Mouse (Mus musculus) left cerebral cortex, postnatal 14 days (tissue): ENCODE results near the gene Fahd2a. TPM values are rescaled to one million over a fixed set of nuclear protein-coding genes. Genes with fewer than 3 reads are reported as not detected.

Source experiments
- DNase-seq, 2 experiments: peaks; one replicate each; pipeline ENCODE4 v3.0.0; 2021 to 2022; ENCODE audit warnings: low spot score in 2 of 2, mixed read lengths in 1 of 2
- intact Hi-C: fragments of 180-260 bp; cut with DNase I; formaldehyde crosslinking; loops from one replicate; pipeline ENCODE4 v1.15.1; 2025
- long read RNA-seq, 2 experiments: library from polyadenylated mRNA; stranded (forward); transcript quantifications; one replicate each; pipeline ENCODE4 v2.0.0; 2021
- total RNA-seq, 2 experiments: library from RNA; stranded (reverse); gene quantifications; 2 replicates each; pipeline ENCODE4 v1.2.3; 2021

Gene Fahd2a
- 10 to 100 TPM; 16.7 to 17.6 TPM for total RNA-seq
- long read RNA-seq, experiment 1, transcript Fahd2a-201 (8 exons, 1,211 nt): major isoform, 17 of 19 reads
- long read RNA-seq, experiment 1, partial matches to known transcripts: 0 of 19 reads
- long read RNA-seq, experiment 1, other reads (novel, unspliced or antisense): 1 of 19 reads
- long read RNA-seq, experiment 2, transcript Fahd2a-201 (8 exons, 1,211 nt): major isoform, 7 of 13 reads
- long read RNA-seq, experiment 2, partial matches to known transcripts: 2 of 13 reads
- long read RNA-seq, experiment 2, other reads (novel, unspliced or antisense): 3 of 13 reads

- peak; percentile 84 to 88 for DNase-seq
- intact Hi-C loops: no loop called here
Observed at GRCm38 (mm10) chr2:127444055-127444789, at the start of gene Fahd2a. Gene Fahd2a, minus strand, starts transcription at chr2:127444565.

- DNase-seq: peak in 1 of 2 experiments; percentile 51
- intact Hi-C loops: no loop called here
Observed at GRCm38 (mm10) chr2:127484476-127485170, 40.3 kb upstream of the Fahd2a start.

DNA sequence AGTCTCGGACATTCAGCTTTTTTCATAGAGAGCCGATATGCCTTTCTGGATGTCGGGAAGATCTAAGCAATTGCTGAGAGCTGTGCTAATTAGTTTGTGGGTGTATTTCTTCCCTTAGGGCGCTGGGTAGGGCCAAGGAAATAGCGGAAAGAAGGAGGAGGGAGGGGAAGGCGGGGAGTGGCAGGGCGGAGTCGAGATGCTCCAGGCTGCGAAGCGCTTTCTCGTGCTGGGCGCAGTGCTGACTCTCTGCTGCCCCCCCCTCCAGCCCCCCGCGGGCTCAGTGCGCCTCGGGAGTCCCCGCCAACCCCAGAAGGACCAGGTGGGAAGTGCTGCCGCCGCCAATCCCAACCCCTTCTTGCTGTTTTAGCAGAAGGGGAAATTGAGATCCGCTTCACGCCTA lies 38.6 kb upstream of the Fahd2a start:
- intact Hi-C loops: no loop called here
- DNase-seq: no peak

DNA sequence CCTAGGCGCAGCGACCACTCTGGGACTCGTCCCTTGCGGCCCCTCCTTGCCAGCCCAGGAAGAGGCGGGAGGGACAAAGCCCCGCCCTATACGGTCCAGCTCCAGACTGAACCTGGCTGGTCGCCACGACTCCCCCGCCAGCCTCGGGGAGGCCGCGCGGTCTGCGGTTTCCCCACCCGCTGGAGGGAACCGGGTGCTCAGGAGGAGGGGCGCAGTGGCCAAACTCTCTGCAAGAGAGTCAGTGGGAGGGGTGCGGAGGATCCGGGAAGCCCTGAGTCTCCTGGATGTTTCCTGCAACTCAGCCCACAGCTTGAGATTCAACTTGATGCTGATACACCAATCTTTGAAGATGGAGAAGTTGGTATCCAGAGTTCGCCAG lies 38.2 kb upstream of the Fahd2a start:
- intact Hi-C loops: no loop called here
- peak in 1 of 2 experiments; percentile 46 for DNase-seq

DNA sequence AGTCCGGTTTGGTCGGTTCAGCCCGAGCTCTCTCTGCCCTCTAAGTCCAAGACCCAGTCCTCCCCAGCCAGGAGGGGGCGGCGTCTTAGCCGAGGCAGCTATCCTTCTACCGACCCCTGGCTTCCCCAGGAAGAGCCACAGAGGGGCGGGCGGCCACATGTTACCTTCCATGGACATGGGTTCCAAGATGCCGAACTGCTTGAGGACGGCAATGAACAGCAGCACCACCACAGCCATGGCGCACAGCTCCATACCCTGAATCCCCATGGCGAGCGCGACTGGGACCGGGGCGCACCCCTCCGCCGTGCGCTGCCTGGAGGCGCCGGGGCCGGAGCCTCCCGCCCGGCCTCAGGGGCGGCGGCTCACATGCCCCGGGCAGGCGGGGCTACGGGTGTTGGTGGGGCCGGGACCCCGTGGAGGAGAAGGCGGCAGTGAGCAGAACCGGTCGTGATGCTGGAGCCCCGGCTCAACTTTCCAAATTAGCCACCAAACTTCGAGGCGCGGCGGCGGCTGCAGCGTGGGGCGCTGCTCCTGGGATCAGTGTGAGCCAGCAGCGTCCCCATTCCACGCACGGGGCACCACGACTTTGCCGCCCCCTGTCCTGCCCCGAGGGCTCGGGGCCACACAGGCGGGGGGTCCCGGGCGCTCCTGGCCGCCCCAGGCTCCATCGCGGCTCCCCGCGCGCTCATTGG lies 37.6 kb upstream of the Fahd2a start:
- intact Hi-C loops: no loop called here
- no peak for DNase-seq

DNA sequence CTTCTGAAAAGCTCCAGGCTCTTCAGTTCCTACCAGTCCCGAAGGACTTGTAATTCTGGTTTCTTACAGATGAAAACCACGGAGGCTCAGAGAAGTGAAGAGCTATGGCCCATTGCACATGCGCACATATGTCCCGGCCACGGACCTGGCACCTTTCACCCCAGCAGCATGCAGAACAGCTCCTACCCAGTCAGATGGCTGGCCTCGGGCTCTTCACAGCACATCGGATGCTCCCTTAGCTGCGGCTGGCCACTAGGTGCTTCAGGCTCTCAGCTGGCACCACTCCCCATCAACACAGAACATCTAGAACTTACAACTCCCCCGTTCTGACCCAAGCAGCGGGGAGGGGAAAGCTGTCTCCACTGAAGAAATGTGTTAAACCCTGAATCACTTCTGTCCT lies 35.4 kb upstream of the Fahd2a start:
- intact Hi-C loops: no loop called here

GRCm38 (mm10) chr2:127479210-127479609 lies 34.8 kb upstream of the Fahd2a start:
- peak in 1 of 2 experiments; percentile 34 for DNase-seq
- intact Hi-C loops: no loop called here

More for the DNA sequence above, 35.4 kb upstream of the Fahd2a start:
- no peak for DNase-seq

GRCm38 (mm10) chr2:127472279-127472678 lies 27.9 kb upstream of the Fahd2a start:
- intact Hi-C loops: no loop called here
- no peak for DNase-seq

DNA sequence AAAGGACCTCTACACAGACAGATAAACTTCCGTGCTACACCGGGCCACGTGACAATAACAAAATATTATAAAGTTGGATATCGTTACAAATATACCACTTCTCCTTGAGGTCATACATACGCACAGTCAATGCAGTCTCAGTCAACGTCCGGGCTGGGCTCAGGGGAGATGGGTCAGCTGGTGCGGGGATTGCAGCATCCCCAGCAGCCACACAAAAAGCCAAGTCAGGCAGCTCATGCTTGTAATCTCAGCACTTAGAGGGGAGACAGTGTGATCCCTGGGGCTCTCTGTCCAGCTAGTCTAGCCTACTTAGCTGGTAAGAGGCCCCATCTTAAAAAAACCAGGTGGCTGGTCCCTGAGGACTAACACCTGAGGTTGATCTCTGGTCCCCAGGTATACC lies 26.9 kb upstream of the Fahd2a start:
- no peak for DNase-seq
- intact Hi-C loops: no loop called here

- intact Hi-C loops: no loop called here
- DNase-seq: no peak
Observed at GRCm38 (mm10) chr2:127470661-127471060, 26.3 kb upstream of the Fahd2a start.

DNA sequence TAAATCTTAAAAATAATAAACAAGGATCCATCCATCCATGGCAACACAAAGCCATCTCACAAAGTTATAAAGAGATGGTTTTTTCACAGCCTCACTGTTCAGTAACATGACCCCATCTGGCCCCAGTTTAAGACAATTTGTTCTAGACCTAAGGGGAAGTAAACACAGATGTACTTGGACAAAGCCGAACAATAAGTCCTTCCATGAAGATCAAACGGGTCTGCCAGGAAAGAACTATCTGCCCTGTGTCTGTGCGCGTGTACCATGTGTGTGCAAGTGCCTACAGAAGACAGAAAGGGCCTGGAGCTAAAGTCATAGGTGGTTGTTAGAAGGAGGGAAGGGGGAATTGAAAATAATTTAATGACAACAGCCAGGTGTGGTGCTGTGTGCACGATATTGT lies 25.8 kb upstream of the Fahd2a start:
- intact Hi-C loops: no loop called here
- DNase-seq: no peak

GRCm38 (mm10) chr2:127462314-127462713 lies 17.9 kb upstream of the Fahd2a start:
- intact Hi-C loops: loop anchor here (2.0 kb wide), 2 partner anchors 38 to 96 kb away; no protein-coding TSS in a partner anchor

GRCm38 (mm10) chr2:127461351-127461750 lies 17.0 kb upstream of the Fahd2a start:
- intact Hi-C loops: no loop called here
- no peak for DNase-seq

More at GRCm38 (mm10) chr2:127462314-127462713, 17.9 kb upstream of the Fahd2a start:
- DNase-seq: peak; percentile 70 to 71

DNA sequence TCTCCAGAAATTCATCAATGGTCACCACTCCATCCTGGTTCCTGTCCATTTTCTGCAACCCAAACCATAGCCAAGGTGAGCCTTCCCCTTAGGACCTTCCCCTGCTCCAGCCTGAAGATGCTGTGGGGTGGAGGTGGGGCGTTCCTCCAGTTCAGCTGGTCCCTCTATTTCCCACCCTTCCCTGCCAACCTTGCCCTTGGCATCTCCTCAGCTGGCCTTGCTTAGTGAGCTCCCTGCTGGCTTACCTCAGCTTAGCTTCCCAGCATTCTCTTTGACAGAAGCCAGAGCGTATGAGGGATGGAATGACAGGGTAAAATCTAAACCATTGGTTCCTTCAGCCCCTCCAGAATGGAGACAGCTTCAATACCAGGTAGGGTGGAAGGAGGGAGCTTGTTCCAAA lies 15.0 kb upstream of the Fahd2a start:
- intact Hi-C loops: no loop called here
- DNase-seq: no peak

- intact Hi-C loops: loop anchor here (2.0 kb wide), 1 partner anchor 91 kb away; the partner anchor contains the start of gene Adra2b
Observed at GRCm38 (mm10) chr2:127453764-127454163, 9.4 kb upstream of the Fahd2a start.

GRCm38 (mm10) chr2:127453141-127453540 lies 8.8 kb upstream of the Fahd2a start:
- intact Hi-C loops: loop anchor here (2.0 kb wide), 1 partner anchor 90 kb away; the partner anchor contains the start of gene Adra2b
- no peak for DNase-seq

More at GRCm38 (mm10) chr2:127453764-127454163, 9.4 kb upstream of the Fahd2a start:
- peak; percentile 84 to 87 for DNase-seq

DNA sequence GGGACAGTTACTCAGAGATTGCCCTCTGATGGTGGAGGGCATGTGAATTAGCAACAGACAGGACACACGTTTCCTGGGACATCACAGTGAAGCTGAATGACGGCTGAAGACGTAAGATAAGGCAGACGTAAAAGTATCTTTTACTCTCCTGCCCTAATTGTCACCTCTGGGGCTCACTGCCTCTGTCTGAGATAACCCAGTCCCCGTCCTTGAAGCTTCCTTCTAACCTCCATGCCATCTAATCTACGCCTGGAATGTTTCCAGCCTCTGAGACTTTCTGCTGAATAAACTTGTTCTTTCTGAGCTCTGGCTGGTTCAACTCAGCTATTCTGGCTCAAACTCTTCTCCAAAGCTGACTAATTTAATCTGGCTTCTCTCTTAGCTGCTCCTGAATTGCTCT lies 7.4 kb upstream of the Fahd2a start:
- intact Hi-C loops: loop anchor here (2.0 kb wide), 1 partner anchor 89 kb away; the partner anchor contains the start of gene Adra2b

GRCm38 (mm10) chr2:127449691-127450090 lies 5.3 kb upstream of the Fahd2a start:
- intact Hi-C loops: loop anchor here (5.0 kb wide), 1 partner anchor 103 kb away; no protein-coding TSS in a partner anchor
- no peak for DNase-seq

More for the DNA sequence above, 7.4 kb upstream of the Fahd2a start:
- DNase-seq: no peak

DNA sequence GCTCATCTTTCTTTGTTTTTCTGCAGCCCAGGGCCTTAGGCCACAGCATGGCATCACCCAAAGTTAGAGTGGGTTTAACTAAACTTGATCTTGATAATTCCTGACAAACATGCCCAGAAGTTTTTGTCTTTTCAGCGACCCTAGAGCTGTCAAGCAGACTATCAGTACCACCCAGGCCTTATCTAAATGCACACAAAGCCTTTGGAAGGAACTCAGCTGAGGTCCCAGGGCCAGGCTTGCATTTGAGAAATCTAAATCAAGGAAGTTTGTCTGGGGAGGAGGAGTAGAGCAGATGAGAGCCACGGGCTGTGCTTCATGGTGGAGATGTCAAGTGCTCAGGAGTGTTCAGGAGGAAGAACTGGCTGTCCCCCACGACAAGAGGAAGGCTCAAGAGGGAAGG lies 2.5 kb upstream of the Fahd2a start:
- no peak for DNase-seq
- intact Hi-C loops: loop anchor here (5.0 kb wide), 1 partner anchor 105 kb away; no protein-coding TSS in a partner anchor
